Mouse (Mus musculus) urinary bladder, postnatal 4 days (tissue): Measurements from ENCODE around the gene Smagp.

Experiments
- DNase-seq, 2 experiments: peaks; one replicate each; pipeline ENCODE4 v3.0.0; 2021 to 2022; ENCODE audit warnings: low spot score in 2 of 2

Smagp gene

DNA sequence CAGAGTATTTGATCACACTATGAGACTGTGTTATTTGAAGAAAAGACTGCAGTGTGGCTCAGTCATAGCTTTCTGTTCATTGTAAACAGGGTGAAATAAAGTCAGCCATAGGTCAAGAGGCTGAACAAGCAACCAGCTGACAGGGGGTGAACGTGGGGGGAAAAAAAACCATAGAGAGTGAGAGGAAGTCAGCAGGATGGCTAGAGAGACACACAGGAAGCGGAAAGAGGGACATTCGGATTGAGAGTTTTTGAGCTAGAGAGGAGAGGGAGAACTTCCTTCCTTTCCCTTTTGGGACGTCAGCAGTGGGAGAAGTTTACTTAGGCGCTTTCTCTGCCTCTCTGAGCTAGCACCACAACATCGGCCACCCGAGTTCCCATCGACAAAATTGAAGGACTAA lies 46.3 kb downstream of the Smagp start:
- DNase-seq = no peak

DNA sequence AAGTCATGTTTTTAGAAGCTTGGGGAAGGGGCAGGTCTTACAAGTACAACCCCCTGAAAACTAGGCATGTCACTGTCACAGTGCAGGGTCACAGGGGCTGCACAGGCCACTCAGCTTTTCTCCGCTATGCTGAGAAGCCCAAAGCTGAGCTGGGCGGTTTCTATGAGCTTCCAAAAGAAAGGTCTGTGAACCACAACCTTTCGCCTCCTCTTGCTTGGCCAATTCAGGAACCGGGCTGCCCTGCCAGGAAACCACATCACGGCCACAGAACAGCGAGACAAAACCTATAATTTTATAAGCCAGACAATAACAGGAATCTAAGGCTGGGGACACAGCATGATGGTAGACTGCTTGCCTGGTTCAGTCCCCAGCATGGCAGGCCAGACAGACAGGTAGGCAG lies 48.4 kb downstream of the Smagp start:
- DNase-seq = no peak

DNA sequence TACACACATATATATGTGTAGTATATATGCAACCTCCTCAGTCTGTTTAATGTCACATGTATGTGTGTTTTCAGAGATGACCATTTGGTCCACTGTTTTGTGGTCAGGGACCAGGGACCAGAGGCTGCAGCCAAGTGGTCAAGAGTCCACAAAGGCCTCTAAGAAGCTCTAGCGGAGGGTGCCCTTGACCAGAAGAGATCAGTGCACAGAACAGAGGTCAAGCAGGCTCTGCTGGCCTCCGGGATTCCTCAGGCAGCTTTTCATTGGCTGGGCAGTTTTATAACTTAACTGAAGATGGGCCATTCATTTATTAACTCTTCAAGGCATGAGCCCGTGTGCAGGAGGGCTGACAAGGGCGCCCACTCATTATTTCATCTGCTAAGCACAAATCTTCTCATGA lies 49.6 kb downstream of the Smagp start:
- no peak for DNase-seq

DNA sequence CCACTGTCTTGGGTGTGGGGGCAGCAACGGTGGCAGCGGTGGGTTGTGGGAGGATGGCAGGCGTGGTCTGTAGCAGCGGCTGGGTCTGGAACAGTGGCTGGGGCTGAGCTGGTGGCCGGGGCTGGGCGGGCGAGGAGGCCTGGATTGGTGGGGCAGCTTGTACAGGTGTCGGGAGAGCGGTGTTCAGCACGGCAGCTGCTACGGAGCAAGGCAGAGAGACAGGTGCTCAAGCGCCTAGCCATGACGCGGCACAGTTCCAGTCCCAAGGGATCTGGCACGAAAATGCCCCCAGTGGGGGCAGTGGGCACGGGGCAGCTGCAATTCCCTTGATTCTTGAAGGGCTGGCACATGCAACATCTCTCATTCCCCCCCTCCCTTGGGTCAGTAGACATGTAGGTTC lies 50.8 kb downstream of the Smagp start:
- DNase-seq = no peak

DNA sequence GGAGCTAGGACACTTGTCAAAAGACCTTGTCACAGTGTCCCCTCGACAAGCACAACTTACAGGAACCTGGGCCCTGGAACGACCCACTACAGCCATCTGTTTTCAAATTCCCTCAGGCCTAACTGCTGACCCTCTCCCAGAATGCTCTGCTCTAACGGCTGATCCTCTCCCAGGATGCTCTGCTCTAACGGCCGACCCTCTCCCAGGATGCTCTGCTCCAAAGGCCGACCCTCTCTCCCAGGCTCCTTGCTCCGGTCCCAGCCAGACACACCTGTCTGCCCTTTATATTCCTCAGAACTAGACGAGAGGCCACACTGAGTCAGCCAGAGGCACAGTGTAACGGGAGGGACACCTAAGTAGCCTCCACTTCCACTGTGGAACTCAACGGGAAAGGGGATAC lies 56.6 kb downstream of the Smagp start:
- DNase-seq = no peak

DNA sequence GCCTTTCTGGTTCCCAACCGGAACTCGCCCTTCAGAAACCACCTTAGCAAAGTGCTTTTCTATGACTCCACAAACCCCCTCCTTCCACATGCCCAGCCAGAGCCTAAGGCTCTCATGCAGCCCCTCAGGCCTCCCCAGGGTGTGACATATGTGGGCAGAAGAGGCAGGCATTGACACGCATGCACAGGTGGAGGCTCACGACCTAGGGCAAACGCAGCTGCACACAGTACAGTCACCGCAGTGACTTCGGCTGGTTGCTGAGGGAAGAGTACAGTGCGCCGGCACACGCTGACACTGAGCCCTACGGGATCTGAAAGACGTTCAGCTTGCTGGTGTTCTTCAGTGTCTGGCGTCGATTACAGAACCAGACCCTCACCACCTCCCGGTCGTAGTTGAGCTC lies 58.8 kb downstream of the Smagp start:
- no peak for DNase-seq

DNA sequence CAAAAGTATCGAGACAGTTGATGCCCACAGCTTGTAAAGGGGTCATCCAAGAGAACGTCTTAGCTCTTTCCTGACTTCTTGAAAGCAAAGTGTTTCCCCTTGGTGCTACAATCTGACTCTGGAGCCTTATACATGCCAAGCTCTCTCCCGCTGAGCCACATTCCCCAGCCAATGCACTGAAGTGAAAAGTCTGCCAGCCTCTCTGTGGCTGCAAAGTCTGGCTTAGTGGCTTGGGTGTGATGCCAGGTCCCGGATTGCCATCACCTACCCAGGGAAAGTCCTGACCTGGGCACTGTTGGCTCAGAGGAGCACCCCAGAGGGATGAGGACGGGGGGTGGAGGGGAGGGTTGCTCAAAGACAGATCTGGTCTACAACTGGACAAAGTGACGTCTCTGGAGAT lies 59.9 kb downstream of the Smagp start:
- no peak for DNase-seq

DNA sequence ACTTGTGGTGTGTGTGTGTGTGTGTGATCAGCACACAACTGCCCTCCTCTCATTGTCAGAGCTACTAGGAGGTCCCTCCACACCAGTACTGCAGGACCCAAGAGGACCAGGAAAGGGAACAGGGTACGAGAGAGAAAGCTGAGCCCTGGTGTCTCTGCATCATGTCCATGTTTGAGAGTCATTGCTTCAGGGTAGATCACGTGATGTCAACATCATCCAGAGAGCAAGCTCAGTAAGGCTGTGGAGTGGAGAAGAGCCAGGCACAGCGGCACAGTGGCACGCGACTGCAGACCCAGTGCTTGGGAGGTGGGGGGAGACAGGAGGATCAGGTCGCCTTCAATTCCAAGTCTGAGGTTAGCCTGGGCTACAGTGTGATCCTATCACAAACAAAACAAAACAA lies 60.3 kb downstream of the Smagp start:
- no peak for DNase-seq

DNA sequence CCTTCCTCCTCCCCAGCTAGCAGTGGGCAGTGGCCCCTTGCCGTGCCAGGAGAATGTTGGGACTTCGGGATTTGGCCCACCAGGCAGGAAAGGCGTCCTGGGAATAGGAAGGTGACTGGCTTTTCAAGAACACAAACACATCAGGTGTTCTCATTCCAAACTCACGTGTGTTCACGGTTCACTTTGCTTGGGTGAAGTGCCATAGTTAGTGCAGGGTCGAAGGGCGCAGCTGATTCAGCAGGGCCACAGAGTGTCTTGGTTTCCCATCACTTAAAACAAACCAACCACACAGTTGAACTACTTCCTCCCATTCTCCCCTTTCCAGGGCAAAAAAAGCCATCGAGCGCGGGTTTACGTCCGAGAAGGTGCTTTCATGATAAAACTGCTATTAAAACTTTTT lies 61.4 kb downstream of the Smagp start:
- no peak for DNase-seq

DNA sequence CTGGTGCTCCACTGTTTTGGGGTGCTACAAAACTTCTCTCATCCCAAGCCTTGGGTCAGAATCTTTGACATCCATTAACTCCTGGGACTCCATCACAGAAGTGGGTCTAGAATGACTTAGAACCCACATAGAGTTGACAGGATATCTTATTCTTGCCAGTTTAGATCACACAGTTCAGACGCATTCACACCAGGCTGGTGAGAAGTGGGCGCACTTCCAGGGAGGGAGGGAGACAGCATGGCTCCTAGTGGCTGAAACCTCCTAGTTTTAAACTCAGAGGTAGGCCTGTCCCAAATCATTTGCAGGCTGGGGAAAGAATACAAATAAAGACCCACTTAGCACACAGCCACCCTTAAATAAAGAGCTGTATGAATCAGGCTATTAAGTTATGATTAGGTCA lies 62.4 kb downstream of the Smagp start:
- DNase-seq = no peak

DNA sequence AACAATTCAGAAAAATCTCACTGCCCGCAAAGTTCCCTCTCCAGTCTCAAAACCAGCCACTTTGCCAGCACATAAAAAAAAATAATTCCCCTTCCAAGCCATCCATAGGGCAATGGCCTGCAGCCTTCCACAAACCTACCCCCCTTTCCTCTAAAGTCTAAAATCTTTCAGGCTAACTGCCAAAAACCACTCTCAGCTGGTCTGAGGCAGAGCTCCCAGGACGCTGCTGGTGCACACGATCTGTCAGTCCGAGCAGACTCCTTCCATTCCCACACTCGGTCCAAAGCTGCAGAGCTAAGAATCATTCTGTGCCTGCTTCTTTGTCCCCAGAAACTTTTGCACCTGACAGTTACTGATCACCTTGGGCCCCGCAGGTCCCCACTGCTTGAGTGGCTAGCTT lies 62.8 kb downstream of the Smagp start:
- DNase-seq = no peak
